Mouse (Mus musculus) neural tube, embryonic 11.5 days (tissue): ENCODE data around the gene Mdfic. TPM values are rescaled to one million over a fixed set of nuclear protein-coding genes. Genes with fewer than 3 reads are reported as not detected.

ENCODE experiments used
- ATAC-seq: fragments of 200-750 bp; cut with Nextera tagmentation; 2 replicates; pipeline ENCODE4 v1.8.0; 2017; ENCODE audit warnings: moderate number of reproducible peaks, mild to moderate bottlenecking, moderate TSS enrichment, moderate library complexity; ENCODE audit not compliant: insufficient read depth, low FRiP score, low TSS enrichment
- DNase-seq: peaks from one replicate; pipeline ENCODE4 v3.0.0-alpha.2; 2015; ENCODE audit warnings: low spot score
- H3K27ac ChIP-seq: fragments of 300-500 bp; sonication (generic); 2 replicates; pipeline ENCODE4 v1.5.1; 2014; ENCODE audit warnings: low read depth, mild to moderate bottlenecking, low read length
- H3K27me3 ChIP-seq: fragments of 300-500 bp; sonication (generic); 2 replicates; pipeline ENCODE4 v1.6.1; 2014; ENCODE audit warnings: mild to moderate bottlenecking, low read length, mixed read lengths; ENCODE audit not compliant: control insufficient read depth, insufficient read depth
- H3K36me3 ChIP-seq: fragments of 300-500 bp; sonication (generic); 2 replicates; pipeline ENCODE4 v1.6.1; 2014; ENCODE audit warnings: mild to moderate bottlenecking, low read length, moderate library complexity, mixed read lengths; ENCODE audit not compliant: control insufficient read depth, insufficient read depth
- H3K4me1 ChIP-seq: fragments of 300-500 bp; sonication (generic); 2 replicates; pipeline ENCODE4 v1.6.1; 2014; ENCODE audit warnings: low read length, mixed read lengths; ENCODE audit not compliant: control insufficient read depth, insufficient read depth
- H3K4me2 ChIP-seq: fragments of 300-500 bp; sonication (generic); 2 replicates; pipeline ENCODE4 v1.6.1; 2014; ENCODE audit warnings: low read depth, mild to moderate bottlenecking, moderate library complexity
- H3K4me3 ChIP-seq: fragments of 300-500 bp; sonication (generic); 2 replicates; pipeline ENCODE4 v1.5.1; 2014; ENCODE audit warnings: low read depth, low read length
- H3K9ac ChIP-seq: fragments of 300-500 bp; sonication (generic); 2 replicates; pipeline ENCODE4 v1.6.1; 2014; ENCODE audit warnings: mild to moderate bottlenecking, low read length
- H3K9me3 ChIP-seq: fragments of 300-500 bp; sonication (generic); 2 replicates; pipeline ENCODE4 v1.6.1; 2016; ENCODE audit warnings: low read length; ENCODE audit not compliant: control insufficient read depth
- WGBS: fragments of 180-500 bp; shearing (Covaris S2); extraction: QIAGEN DNeasy Blood & Tissue Kit; methylation state at CpG from one replicate; pipeline ENCODE4 v1.1.7; 2014; 5-methylcytosine and 5-hydroxymethylcytosine counted together
- polyA plus RNA-seq: library from polyadenylated mRNA; unstranded; fragments of >200 nt; fragmentation: Nextera tagmentation; extraction: Ambion mirVana; gene quantifications from 2 replicates; pipeline ENCODE4 v1.2.1, GENCODE M21; 2014

The Mdfic gene
- polyA plus RNA-seq, 1 experiment from 2014 or later: 4.0 TPM

GRCm38 (mm10) chr6:15792680-15793601 lies 72.5 kb downstream of the Mdfic start:
- WGBS: 72% methylated on average over 12 of the region's 12 CpGs
- Histone ChIP-seq H3K4me2 (no peak overlapping the region), H3K4me1 (no peaks in the 10 kb centered on the region; the same call in 1 of the 2 replicates), H3K27ac (no peak overlapping the region), H3K9ac (no peak overlapping the region), H3K27me3 (no peaks in the 10 kb centered on the region), H3K9me3 (no peaks in the 10 kb centered on the region), H3K4me3 (no peak overlapping the region), H3K36me3 (no peaks in the 10 kb centered on the region)
- ATAC-seq (no peak), DNase-seq (no peak)

GRCm38 (mm10) chr6:15793602-15794345 lies 73.3 kb downstream of the Mdfic start:
- no peak for DNase-seq
- no peak overlapping the region for H3K27ac ChIP-seq

GRCm38 (mm10) chr6:15794801-15795200 lies 74.3 kb downstream of the Mdfic start:
- ATAC-seq (no peak), DNase-seq (no peak)
- Histone ChIP-seq H3K4me1 (no peaks in the 10 kb centered on the region), H3K36me3 (no peaks in the 10 kb centered on the region), H3K4me2 (no peak overlapping the region), H3K27ac (no peak overlapping the region), H3K9me3 (no peaks in the 10 kb centered on the region), H3K4me3 (no peak overlapping the region), H3K27me3 (no peaks in the 10 kb centered on the region), H3K9ac (no peak overlapping the region)
- 89% methylated on average over 3 of the region's 3 CpGs for WGBS

More at GRCm38 (mm10) chr6:15793602-15794345, 73.3 kb downstream of the Mdfic start:
- Histone ChIP-seq H3K9ac (no peak overlapping the region), H3K4me2 (no peak overlapping the region), H3K36me3 (no peaks in the 10 kb centered on the region), H3K4me1 (no peaks in the 10 kb centered on the region; the same call in 1 of the 2 replicates), H3K27me3 (no peaks in the 10 kb centered on the region), H3K4me3 (no peak overlapping the region), H3K9me3 (no peaks in the 10 kb centered on the region)
- no peak for ATAC-seq
- WGBS: 78% methylated on average over 8 of the region's 8 CpGs

- no peak overlapping the region for H3K4me2 ChIP-seq
- no peak overlapping the region for H3K9ac ChIP-seq
- H3K4me3 ChIP-seq: no peak overlapping the region
- no peak for ATAC-seq
- no peaks in the 10 kb centered on the region for H3K27me3 ChIP-seq
- no peak overlapping the region for H3K27ac ChIP-seq
- DNase-seq: no peak
- H3K4me1 ChIP-seq: no peaks in the 10 kb centered on the region
- no peaks in the 10 kb centered on the region for H3K9me3 ChIP-seq
- no peaks in the 10 kb centered on the region for H3K36me3 ChIP-seq
- 95% methylated on average over 5 of the region's 5 CpGs for WGBS
Measured at GRCm38 (mm10) chr6:15807382-15807781, 86.9 kb downstream of the Mdfic start.

- H3K9me3 ChIP-seq: no peaks in the 10 kb centered on the region
- no peak overlapping the region for H3K4me3 ChIP-seq
- H3K36me3 ChIP-seq: no peaks in the 10 kb centered on the region
- DNase-seq (no peak), ATAC-seq (no peak)
- WGBS: 70% methylated on average over 3 of the region's 3 CpGs
- H3K4me1 ChIP-seq: no peaks in the 10 kb centered on the region
- H3K4me2 ChIP-seq: no peak overlapping the region
- no peak overlapping the region for H3K9ac ChIP-seq
- no peak overlapping the region for H3K27ac ChIP-seq
- H3K27me3 ChIP-seq: no peaks in the 10 kb centered on the region
Measured at GRCm38 (mm10) chr6:15825236-15825635, 104.8 kb downstream of the Mdfic start.

- no peak overlapping the region for H3K4me3 ChIP-seq
- H3K4me2 ChIP-seq: no peak overlapping the region
- H3K4me1 ChIP-seq: no peaks in the 10 kb centered on the region
- ATAC-seq (no peak), DNase-seq (no peak)
- no peaks in the 10 kb centered on the region for H3K9me3 ChIP-seq
- H3K36me3 ChIP-seq: no peaks in the 10 kb centered on the region
- no peak overlapping the region for H3K27ac ChIP-seq
- no peak overlapping the region for H3K9ac ChIP-seq
- 59% methylated on average over 2 of the region's 2 CpGs for WGBS
- no peaks in the 10 kb centered on the region for H3K27me3 ChIP-seq
Measured at GRCm38 (mm10) chr6:15829812-15830211, 109.4 kb downstream of the Mdfic start.

- whole genome bisulfite sequencing: 91% methylated on average over 1 of the region's 1 CpGs
- H3K4me3 ChIP-seq: no peak overlapping the region
- DNase-seq: no peak
- no peaks in the 10 kb centered on the region for H3K27me3 ChIP-seq
- H3K36me3 ChIP-seq: no peaks in the 10 kb centered on the region
- no peak overlapping the region for H3K27ac ChIP-seq
- no peaks in the 10 kb centered on the region for H3K4me1 ChIP-seq
- H3K9ac ChIP-seq: no peak overlapping the region
- no peak overlapping the region for H3K4me2 ChIP-seq
- no peak for ATAC-seq
- no peaks in the 10 kb centered on the region for H3K9me3 ChIP-seq
Measured at GRCm38 (mm10) chr6:15830651-15831050, 110.2 kb downstream of the Mdfic start.

GRCm38 (mm10) chr6:15837695-15838094 lies 117.2 kb downstream of the Mdfic start:
- no peaks in the 10 kb centered on the region for H3K9me3 ChIP-seq
- WGBS: 86% methylated on average over 3 of the region's 3 CpGs
- no peak overlapping the region for H3K4me3 ChIP-seq
- no peaks in the 10 kb centered on the region for H3K27me3 ChIP-seq
- no peaks in the 10 kb centered on the region for H3K36me3 ChIP-seq
- no peaks in the 10 kb centered on the region for H3K4me1 ChIP-seq
- no peak overlapping the region for H3K27ac ChIP-seq
- no peak overlapping the region for H3K9ac ChIP-seq
- DNase-seq (no peak), ATAC-seq (no peak)
- no peak overlapping the region for H3K4me2 ChIP-seq
